Mouse (Mus musculus): Measurements from ENCODE around the gene Ank3. TPM values are rescaled to one million over a fixed set of nuclear protein-coding genes. Genes with fewer than 3 reads are reported as not detected.

Gene Ank3
- polyA plus RNA-seq, 1 experiment = 13.9 TPM

- DNase-seq (ENCODE audit: low read depth) = no peak
Observed at GRCm38 (mm10) chr10:70063881-70064555, 665.4 kb downstream of the Ank3 start.

- DNase-seq (ENCODE audit: low read depth) = no peak
Observed at GRCm38 (mm10) chr10:70065191-70065590, 666.6 kb downstream of the Ank3 start.

DNA sequence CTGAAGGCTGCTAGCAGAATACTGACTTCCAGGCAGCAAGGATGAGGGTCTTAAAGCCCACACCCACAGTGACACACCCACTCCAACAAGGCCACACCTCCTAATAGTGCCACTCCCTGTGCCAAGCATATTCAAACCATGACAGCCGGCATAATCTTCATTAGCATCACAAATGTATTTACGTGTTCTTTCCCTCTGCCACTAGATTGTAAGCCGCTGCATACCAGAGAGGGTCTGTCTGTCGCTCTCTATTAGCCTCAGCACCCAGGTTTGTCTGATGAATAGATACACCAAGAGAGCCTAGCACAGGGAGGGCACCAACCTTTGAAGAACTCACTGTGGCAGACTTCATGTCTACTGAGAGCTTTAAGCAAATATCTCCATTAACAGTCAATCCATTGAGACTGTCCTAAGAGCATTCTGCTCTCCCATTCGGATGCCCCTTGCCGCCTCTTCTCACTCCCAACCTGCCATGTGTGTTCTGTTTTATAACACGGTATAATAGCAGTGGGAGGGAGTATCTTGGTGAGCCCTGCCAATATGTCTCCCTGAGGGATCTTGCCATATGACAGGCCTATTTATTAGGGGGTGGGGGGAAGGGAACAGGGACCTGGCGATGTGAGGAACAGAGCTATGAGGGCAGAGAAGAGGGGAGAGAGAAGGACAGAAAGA is 668.1 kb downstream of the Ank3 start:
- no peak for DNase-seq (ENCODE audit: low read depth)

GRCm38 (mm10) chr10:70067169-70068115 is 668.9 kb downstream of the Ank3 start:
- DNase-seq (ENCODE audit: low read depth) = no peak

GRCm38 (mm10) chr10:70069321-70069720 is 670.7 kb downstream of the Ank3 start:
- no peak for DNase-seq (ENCODE audit: low read depth)

DNA sequence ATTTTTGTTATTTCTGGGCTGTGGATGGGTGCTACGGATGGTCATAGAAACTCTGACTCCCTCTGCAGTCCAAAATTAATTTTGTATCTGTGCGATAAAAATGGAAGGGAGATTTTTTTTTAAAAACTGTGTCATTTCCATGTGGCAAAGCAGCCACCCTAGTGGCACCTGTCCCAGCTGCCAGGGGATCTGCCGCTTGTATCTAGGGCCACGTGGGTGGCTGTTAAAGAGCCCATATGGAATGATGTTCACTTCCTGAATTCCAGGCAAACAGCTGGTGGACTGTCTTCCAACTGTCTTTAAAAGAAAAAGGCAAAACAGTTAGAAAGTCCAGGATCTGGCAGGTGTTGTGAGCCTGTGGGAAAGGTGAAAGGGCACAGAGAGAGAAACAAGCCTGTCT is 672.8 kb downstream of the Ank3 start:
- no peak for DNase-seq (ENCODE audit: low read depth)

Other genes starting within 250 kb of the Ank3 start
- gene Rhobtb1, start 247.3 kb upstream of the Ank3 start, polyA plus RNA-seq (2012; rRNA removed) = 7.4 and 8.9 TPM in 2 replicates
- 0.99 and 1.4 TPM in 2 replicates for gene A930033H14Rik, start 185.7 kb upstream of the Ank3 start, polyA plus RNA-seq (2012; rRNA removed)
- 6.2 and 7.2 TPM in 2 replicates for gene Cdk1, start 45.8 kb upstream of the Ank3 start, polyA plus RNA-seq (2012; rRNA removed)